Mouse (Mus musculus): ENCODE measurements around the gene Pdzk1.

DNA sequence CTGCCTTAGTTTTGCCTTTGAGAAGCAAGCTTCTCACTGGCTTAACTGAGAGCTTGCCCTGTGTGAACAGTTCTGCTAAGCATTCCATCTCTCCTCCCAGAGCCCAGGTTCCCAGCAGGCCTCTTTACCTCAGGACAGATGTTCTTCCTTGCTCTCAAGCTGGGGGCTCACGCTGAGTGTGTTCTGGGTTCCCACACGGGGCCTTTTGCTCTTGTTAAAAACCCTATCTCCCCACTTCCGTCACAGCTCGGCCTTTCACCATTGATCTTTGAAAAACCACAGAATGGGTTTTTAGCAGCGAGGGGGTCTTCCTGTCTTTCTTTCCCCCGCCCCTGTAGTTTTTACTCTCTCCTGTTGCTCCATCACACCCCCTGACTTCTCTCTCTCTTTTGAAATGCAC is 14.7 kb upstream of the Pdzk1 start:
- no peak for TF ChIP-seq CTCF (IDR thresholded peaks at IDR 0.05)
- TF ChIP-seq EP300 (IDR thresholded peaks at IDR 0.05), result no peak
